ENCODE assay signal across 8 mouse cellular contexts in genomic region chr11:50024445-50024832, GRCm38 (mm10). TPM values are rescaled to one million over a fixed set of nuclear protein-coding genes. Genes with fewer than 3 reads are reported as not detected.
DNase-seq lines count a peak whose midpoint lies in the region; ATAC-seq and TF ChIP-seq lines count a peak whose summit lies in the region.

No protein-coding gene starts in this region.

- no peaks in the 10 kb centered on the region for H3K9me3 ChIP-seq in liver, embryonic 14.5 days (ENCODE audit: control insufficient read depth, low read length)

- no peak for TF ChIP-seq EP300 in liver, embryonic 14.5 days (IDR thresholded peaks at IDR 0.05; ENCODE audit: low read depth)

- no peak for TF ChIP-seq POLR2A in testis, adult 2 months (IDR thresholded peaks at IDR 0.05; ENCODE audit: control insufficient read depth, low read depth, low read length)

- WGBS in liver, embryonic 14.5 days (ENCODE audit: insufficient replicate concordance), result 27% methylated on average over 6 of the region's 6 CpGs

- H3K4me3 ChIP-seq in gastrocnemius, adult 2 months, result peak overlapping the region; percentile 98
- H3K4me3 ChIP-seq in testis, adult 2 months (ENCODE audit: control insufficient read depth, low read depth, low read length), result peak overlapping the region; percentile 97
- peak overlapping the region in 1 of 2 experiments; percentile 85; a peak in 2 of 4 replicates for H3K4me3 ChIP-seq in liver, embryonic 14.5 days (ENCODE audit: insufficient read depth in 1 of 2, low read depth in 2 of 2, low read length in 2 of 2)

- DNase-seq in gastrocnemius, adult 2 months, result no peak
- no peak for DNase-seq in gastrocnemius, postnatal 10 days
- DNase-seq in testis, postnatal 14 days (ENCODE audit: low spot score), result no peak
- DNase-seq in liver, embryonic 14.5 days (ENCODE audit: low read depth in 3 of 3, low spot score in 3 of 3), result no peak
- no peak for DNase-seq in frontal cortex, postnatal 25 days (ENCODE audit: low spot score in 2 of 2)
- no peak for DNase-seq in left cerebral cortex, adult 11 months (ENCODE audit: low spot score)
- no peak for DNase-seq in thymus, postnatal 4 days

- intact Hi-C loops in gastrocnemius, adult 2 months (cut with DNase I), result loop anchor here (5.0 kb wide), 1 partner anchor 108 kb away; the partner anchor contains the start of gene Tbc1d9b

- H3K27ac ChIP-seq in gastrocnemius, adult 2 months, result peak overlapping the region; percentile 99
- H3K27ac ChIP-seq in testis, adult 2 months (ENCODE audit: control insufficient read depth, insufficient read depth, low read depth, low read length), result no peak overlapping the region
- H3K27ac ChIP-seq in liver, embryonic 14.5 days, result no peak overlapping the region

- no peak for ATAC-seq in liver, embryonic 14.5 days (ENCODE audit: insufficient read depth)

- no peak overlapping the region for H3K9ac ChIP-seq in liver, embryonic 14.5 days (replicated peaks)

- peaks cover 3% of the 10 kb centered on the region for H3K4me1 ChIP-seq in testis, adult 2 months (ENCODE audit: control insufficient read depth, insufficient read depth, low read length)
- peaks cover 0 to 7% of the 10 kb centered on the region in 2 experiments; a peak in 3 of 4 replicates for H3K4me1 ChIP-seq in liver, embryonic 14.5 days (replicated peaks; ENCODE audit: control insufficient read depth in 2 of 2, insufficient read depth in 2 of 2, low read length in 1 of 2)

- no peaks in the 10 kb centered on the region for H3K27me3 ChIP-seq in testis, adult 2 months (ENCODE audit: control insufficient read depth, insufficient read depth, low read length)
- peaks cover 4% of the 10 kb centered on the region; the same call in 1 of the 2 replicates for H3K27me3 ChIP-seq in liver, embryonic 14.5 days (ENCODE audit: control insufficient read depth, insufficient read depth, low read length)

- peak overlapping the region; percentile 98 for H3K4me2 ChIP-seq in liver, embryonic 14.5 days (ENCODE audit: low read depth)

- TF ChIP-seq CTCF in gastrocnemius, adult 2 months (IDR thresholded peaks at IDR 0.05), result no peak
- TF ChIP-seq CTCF in testis, adult 2 months (IDR thresholded peaks at IDR 0.05; ENCODE audit: control insufficient read depth, insufficient read depth, insufficient replicate concordance, low read depth, low read length), result no peak
- no peak for TF ChIP-seq CTCF in liver, embryonic 14.5 days (IDR thresholded peaks at IDR 0.05; ENCODE audit: low read depth)

- H3K36me3 ChIP-seq in testis, adult 2 months (ENCODE audit: control insufficient read depth, insufficient read depth, low read length), result no peaks in the 10 kb centered on the region
- H3K36me3 ChIP-seq in liver, embryonic 14.5 days (replicated peaks; ENCODE audit: control insufficient read depth, insufficient read depth, low read depth), result no peaks in the 10 kb centered on the region

RNA-seq across cellular contexts. Expression of gene Rnf130, which starts 0.7 kb away (rescaled TPM):
- 10 to 100 TPM; 41.3 to 51.8 TPM for total RNA-seq in gastrocnemius, adult 2 months (2021)
- total RNA-seq in gastrocnemius, postnatal 10 days (2021), result 10 to 100 TPM; 35.7 to 37.4 TPM
- polyA plus RNA-seq in testis, adult 2 months (2012; rRNA removed), result 10.4 and 12.1 TPM in 2 replicates
- polyA plus RNA-seq in liver, embryonic 14.5 days (2012; rRNA removed), result 11.2 and 16.0 TPM in 2 replicates
- polyA plus RNA-seq in liver, embryonic 14.5 days (2014; fragmentation: Nextera tagmentation; extraction: Ambion mirVana), result 36.3 and 36.4 TPM in 2 replicates
